Mouse (Mus musculus): ENCODE results near the gene Tspan5. TPM values are rescaled to one million over a fixed set of nuclear protein-coding genes. Genes with fewer than 3 reads are reported as not detected.

Gene Tspan5
- polyA plus RNA-seq (2012; rRNA removed) = 19.8 and 23.8 TPM in 2 replicates

DNA sequence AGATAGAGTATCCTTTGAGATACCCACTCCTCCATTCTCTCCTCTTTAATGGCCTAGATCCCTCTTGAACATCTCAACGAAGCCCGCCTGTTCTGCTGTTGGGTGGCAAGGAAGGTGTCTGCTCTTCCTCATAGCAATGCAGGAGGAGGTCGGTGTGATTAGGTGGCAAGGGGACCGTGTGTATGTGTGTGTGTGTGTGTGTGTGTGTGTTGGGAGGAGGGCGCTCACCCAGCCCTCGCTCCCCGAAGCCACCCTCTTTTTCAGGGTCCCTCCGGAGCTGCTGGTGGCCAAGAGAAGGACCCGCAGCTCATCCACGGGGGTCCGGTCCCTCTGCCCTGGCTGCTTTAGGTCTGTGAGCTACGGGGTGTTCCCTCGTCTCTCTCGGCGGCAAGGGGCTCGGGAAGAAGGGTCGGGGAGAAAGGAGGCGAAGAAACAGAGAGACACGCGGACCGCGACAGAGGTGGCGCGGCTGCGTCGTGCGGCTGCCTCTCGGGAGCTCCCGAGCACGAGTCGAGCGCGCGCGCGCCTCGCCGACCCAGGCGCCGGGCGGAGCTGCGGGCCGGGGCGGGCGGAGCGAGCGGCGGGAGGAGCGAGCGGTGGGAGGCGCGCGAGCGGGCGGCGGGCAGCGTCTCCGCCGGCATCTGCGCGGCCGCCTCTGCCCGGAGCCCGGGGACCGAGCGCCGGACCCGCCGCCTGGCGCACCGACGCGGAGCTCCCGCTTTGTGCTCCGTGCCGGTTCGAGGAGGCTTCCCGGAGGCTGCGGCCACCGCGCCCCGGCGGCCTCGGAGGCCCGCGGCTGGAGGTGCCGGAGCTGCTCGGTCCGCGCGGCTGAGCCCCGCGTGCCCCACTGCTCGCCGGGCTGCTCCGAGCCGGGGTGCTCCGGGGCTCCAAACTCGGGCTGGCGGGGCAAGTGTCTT, at the start of gene Tspan5:
TSS of gene Tspan5 (plus strand) at position 547 of the 917 bp plus-strand sequence.
- peak; percentile 81 for DNase-seq
- TF ChIP-seq CTCF (conservative IDR thresholded peaks at IDR 0.05; ENCODE audit: insufficient read depth, insufficient read length, low read depth, low read length) = no peak
- no peak for TF ChIP-seq POLR2A (IDR thresholded peaks at IDR 0.05; ENCODE audit: low read depth, low read length)
- WGBS = 1% methylated on average over 98 of the region's 100 CpGs
- Histone ChIP-seq H3K36me3 (ENCODE audit: control insufficient read depth, insufficient read depth, low read length) (no peaks in the 10 kb centered on the region), H3K4me1 (ENCODE audit: control insufficient read depth, insufficient read depth, low read length) (no peaks in the 10 kb centered on the region), H3K27me3 (replicated peaks; ENCODE audit: control insufficient read depth, insufficient read depth, low read length) (no peaks in the 10 kb centered on the region), H3K27ac (ENCODE audit: insufficient read depth, low read depth, low read length) (peak within 1 kb of the TSS; percentile 5; the same call in 1 of the 2 replicates), H3K4me3 (ENCODE audit: insufficient read depth, low read depth, low read length) (peak within 1 kb of the TSS; percentile 75)

DNA sequence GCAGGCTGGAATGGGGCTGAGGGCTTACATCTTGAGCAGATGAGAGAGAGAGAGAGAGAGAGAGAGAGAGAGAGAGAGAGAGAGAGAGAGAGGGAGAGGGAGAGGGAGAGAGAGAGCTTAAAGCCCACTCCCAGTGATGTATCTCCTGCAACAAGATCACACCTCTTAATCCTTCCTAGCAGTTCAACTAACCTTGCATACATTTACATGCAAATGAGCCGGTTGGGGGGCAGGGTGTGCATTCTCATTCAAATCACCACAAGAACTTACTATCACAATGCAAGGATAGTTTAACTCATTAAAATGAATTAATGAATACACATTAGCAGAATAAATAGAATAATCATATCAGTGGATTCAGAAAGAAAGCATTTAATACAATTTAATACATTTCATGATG, 49.7 kb upstream of the Tspan5 start:
- 47% methylated on average over 1 of the region's 1 CpGs for WGBS
- no peaks in the 10 kb centered on the region for H3K4me1 ChIP-seq (ENCODE audit: control insufficient read depth, insufficient read depth, low read length)
- no peak for TF ChIP-seq POLR2A (IDR thresholded peaks at IDR 0.05; ENCODE audit: low read depth, low read length)
- TF ChIP-seq CTCF (conservative IDR thresholded peaks at IDR 0.05; ENCODE audit: insufficient read depth, insufficient read length, low read depth, low read length) = no peak
- no peak for DNase-seq
- no peak overlapping the region for H3K4me3 ChIP-seq (ENCODE audit: insufficient read depth, low read depth, low read length)
- H3K27ac ChIP-seq (ENCODE audit: insufficient read depth, low read depth, low read length) = no peak overlapping the region
- H3K27me3 ChIP-seq (replicated peaks; ENCODE audit: control insufficient read depth, insufficient read depth, low read length) = no peaks in the 10 kb centered on the region
- H3K36me3 ChIP-seq (ENCODE audit: control insufficient read depth, insufficient read depth, low read length) = no peaks in the 10 kb centered on the region

DNA sequence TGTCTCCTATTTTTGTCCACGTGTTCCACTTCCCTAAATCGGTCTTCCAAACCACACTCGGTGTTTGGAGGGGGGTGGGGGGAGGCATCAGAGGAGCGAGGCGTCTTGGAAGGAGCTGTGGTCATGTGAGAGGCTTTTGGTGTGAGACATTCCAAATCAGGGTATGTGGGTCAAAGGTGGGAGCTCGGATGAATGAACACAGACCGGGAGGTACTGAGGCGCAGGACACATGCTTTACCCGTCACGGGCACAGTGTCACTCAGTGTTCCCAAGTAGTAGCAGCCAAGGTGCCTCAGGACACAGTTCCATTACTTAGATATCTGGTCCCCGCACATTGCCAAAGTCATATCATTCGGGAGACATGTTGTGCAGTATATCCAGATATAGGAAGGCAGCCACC, 38.6 kb upstream of the Tspan5 start:
- H3K36me3 ChIP-seq (ENCODE audit: control insufficient read depth, insufficient read depth, low read length) = no peaks in the 10 kb centered on the region
- no peaks in the 10 kb centered on the region for H3K27me3 ChIP-seq (replicated peaks; ENCODE audit: control insufficient read depth, insufficient read depth, low read length)
- H3K4me3 ChIP-seq (ENCODE audit: insufficient read depth, low read depth, low read length) = no peak overlapping the region
- no peaks in the 10 kb centered on the region; the same call in 1 of the 2 replicates for H3K4me1 ChIP-seq (ENCODE audit: control insufficient read depth, insufficient read depth, low read length)
- no peak overlapping the region for H3K27ac ChIP-seq (ENCODE audit: insufficient read depth, low read depth, low read length)
- peak; percentile 78 for DNase-seq
- no peak for TF ChIP-seq CTCF (conservative IDR thresholded peaks at IDR 0.05; ENCODE audit: insufficient read depth, insufficient read length, low read depth, low read length)
- TF ChIP-seq POLR2A (IDR thresholded peaks at IDR 0.05; ENCODE audit: low read depth, low read length) = no peak
- 45% methylated on average over 12 of the region's 12 CpGs for WGBS

DNA sequence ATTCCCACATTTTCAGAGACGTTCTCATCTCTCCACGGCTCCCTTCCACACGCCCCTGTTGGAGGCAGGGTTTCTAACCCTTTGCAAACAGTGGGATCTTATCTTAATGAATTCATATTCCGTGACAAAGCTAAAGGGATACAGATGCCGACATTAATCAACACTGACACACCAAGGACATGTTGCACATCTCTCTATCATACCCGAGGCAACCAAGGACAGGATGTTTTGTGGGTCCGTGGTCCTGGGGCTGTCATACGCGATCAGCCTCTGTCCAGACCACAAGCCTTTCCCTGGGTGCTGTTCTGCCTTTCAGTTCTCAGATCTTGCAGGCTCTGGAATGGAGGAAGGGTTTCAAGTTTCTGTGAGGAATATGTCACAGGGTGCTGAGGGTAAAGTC, 37.5 kb upstream of the Tspan5 start:
- TF ChIP-seq POLR2A (IDR thresholded peaks at IDR 0.05; ENCODE audit: low read depth, low read length) (no peak), CTCF (conservative IDR thresholded peaks at IDR 0.05; ENCODE audit: insufficient read depth, insufficient read length, low read depth, low read length) (no peak)
- WGBS = 83% methylated on average over 9 of the region's 9 CpGs
- Histone ChIP-seq H3K27ac (ENCODE audit: insufficient read depth, low read depth, low read length) (no peak overlapping the region), H3K27me3 (replicated peaks; ENCODE audit: control insufficient read depth, insufficient read depth, low read length) (no peaks in the 10 kb centered on the region), H3K36me3 (ENCODE audit: control insufficient read depth, insufficient read depth, low read length) (no peaks in the 10 kb centered on the region), H3K4me3 (ENCODE audit: insufficient read depth, low read depth, low read length) (no peak overlapping the region), H3K4me1 (ENCODE audit: control insufficient read depth, insufficient read depth, low read length) (no peaks in the 10 kb centered on the region; the same call in 1 of the 2 replicates)
- DNase-seq = no peak

DNA sequence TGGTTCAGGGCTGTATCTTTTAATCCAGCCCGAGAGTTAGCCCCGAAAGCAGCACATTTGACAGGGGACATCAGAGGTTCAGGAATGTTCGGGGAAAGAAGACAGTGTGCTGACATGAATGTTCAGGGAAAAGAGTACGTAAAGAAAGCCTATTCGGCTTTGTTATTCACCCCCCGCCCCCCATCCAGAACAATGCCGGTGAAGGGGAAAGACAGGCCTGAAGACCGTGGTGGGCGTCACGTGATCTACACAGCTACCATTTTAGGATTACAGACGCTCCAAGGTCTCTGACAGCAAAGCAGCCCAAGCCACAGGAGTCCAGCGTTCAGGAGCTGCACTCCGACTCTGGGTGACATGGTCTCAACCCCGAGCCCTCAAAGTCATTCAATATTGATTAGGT, 36.1 kb upstream of the Tspan5 start:
- Histone ChIP-seq H3K27ac (ENCODE audit: insufficient read depth, low read depth, low read length) (no peak overlapping the region), H3K27me3 (replicated peaks; ENCODE audit: control insufficient read depth, insufficient read depth, low read length) (no peaks in the 10 kb centered on the region), H3K36me3 (ENCODE audit: control insufficient read depth, insufficient read depth, low read length) (no peaks in the 10 kb centered on the region), H3K4me1 (ENCODE audit: control insufficient read depth, insufficient read depth, low read length) (no peaks in the 10 kb centered on the region; the same call in 1 of the 2 replicates), H3K4me3 (ENCODE audit: insufficient read depth, low read depth, low read length) (no peak overlapping the region)
- WGBS = 83% methylated on average over 14 of the region's 14 CpGs
- TF ChIP-seq CTCF (conservative IDR thresholded peaks at IDR 0.05; ENCODE audit: insufficient read depth, insufficient read length, low read depth, low read length) = no peak
- no peak for DNase-seq

DNA sequence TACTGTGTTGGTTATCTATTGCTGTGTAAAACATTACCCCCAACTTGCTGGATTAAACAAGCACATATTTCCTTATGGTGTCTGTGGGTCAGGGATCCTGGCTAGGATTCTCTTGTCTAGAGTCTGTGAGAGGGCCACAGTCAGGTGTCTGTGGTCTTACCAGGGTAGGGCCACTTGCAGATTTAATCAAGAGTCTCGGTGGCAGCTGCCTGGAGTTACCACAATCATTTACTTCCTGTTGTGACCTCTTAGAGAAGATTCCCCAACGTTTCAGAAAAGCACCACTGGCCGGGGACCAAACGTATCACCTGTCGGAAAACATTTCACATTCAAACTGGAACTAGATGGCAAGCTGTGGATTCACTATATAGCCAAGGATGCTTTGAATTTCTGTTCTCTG, 32.8 kb upstream of the Tspan5 start:
- no peaks in the 10 kb centered on the region for H3K27me3 ChIP-seq (replicated peaks; ENCODE audit: control insufficient read depth, insufficient read depth, low read length)
- TF ChIP-seq POLR2A (IDR thresholded peaks at IDR 0.05; ENCODE audit: low read depth, low read length) (no peak), CTCF (conservative IDR thresholded peaks at IDR 0.05; ENCODE audit: insufficient read depth, insufficient read length, low read depth, low read length) (no peak)
- no peak overlapping the region for H3K27ac ChIP-seq (ENCODE audit: insufficient read depth, low read depth, low read length)
- no peak for DNase-seq
- no peak overlapping the region for H3K4me3 ChIP-seq (ENCODE audit: insufficient read depth, low read depth, low read length)
- H3K36me3 ChIP-seq (ENCODE audit: control insufficient read depth, insufficient read depth, low read length) = no peaks in the 10 kb centered on the region
- no peaks in the 10 kb centered on the region; the same call in 1 of the 2 replicates for H3K4me1 ChIP-seq (ENCODE audit: control insufficient read depth, insufficient read depth, low read length)
- WGBS = 74% methylated on average over 5 of the region's 5 CpGs

DNA sequence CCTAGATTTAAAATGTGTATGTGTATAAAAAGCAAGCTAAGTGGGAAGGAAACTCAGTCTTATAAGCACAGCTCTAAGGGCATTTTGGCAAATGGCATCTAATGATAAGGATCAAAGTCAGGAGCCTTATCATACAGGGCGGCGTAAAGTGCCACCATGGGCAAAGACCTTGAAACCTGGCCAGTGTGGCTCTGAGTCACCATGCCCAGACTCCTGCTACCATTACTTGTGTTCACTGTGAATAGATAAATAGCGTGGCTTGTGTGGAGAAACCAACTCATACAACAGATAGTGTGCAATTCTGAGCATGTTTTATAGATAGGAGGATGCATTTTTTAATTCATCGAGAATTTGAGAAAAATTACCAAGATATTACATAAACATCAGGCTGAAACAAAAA, 30.0 kb upstream of the Tspan5 start:
- WGBS = 86% methylated on average over 4 of the region's 4 CpGs
- no peak for TF ChIP-seq POLR2A (IDR thresholded peaks at IDR 0.05; ENCODE audit: low read depth, low read length)
- TF ChIP-seq CTCF (conservative IDR thresholded peaks at IDR 0.05; ENCODE audit: insufficient read depth, insufficient read length, low read depth, low read length) = no peak

More for the DNA sequence above, 30.0 kb upstream of the Tspan5 start:
- no peak for DNase-seq
- no peaks in the 10 kb centered on the region; the same call in 1 of the 2 replicates for H3K4me1 ChIP-seq (ENCODE audit: control insufficient read depth, insufficient read depth, low read length)
- no peak overlapping the region for H3K27ac ChIP-seq (ENCODE audit: insufficient read depth, low read depth, low read length)
- H3K36me3 ChIP-seq (ENCODE audit: control insufficient read depth, insufficient read depth, low read length) = no peaks in the 10 kb centered on the region
- H3K27me3 ChIP-seq (replicated peaks; ENCODE audit: control insufficient read depth, insufficient read depth, low read length) = no peaks in the 10 kb centered on the region
- no peak overlapping the region for H3K4me3 ChIP-seq (ENCODE audit: insufficient read depth, low read depth, low read length)
